Mouse (Mus musculus): ENCODE data around the gene Klhl22.

Klhl22 gene

DNA sequence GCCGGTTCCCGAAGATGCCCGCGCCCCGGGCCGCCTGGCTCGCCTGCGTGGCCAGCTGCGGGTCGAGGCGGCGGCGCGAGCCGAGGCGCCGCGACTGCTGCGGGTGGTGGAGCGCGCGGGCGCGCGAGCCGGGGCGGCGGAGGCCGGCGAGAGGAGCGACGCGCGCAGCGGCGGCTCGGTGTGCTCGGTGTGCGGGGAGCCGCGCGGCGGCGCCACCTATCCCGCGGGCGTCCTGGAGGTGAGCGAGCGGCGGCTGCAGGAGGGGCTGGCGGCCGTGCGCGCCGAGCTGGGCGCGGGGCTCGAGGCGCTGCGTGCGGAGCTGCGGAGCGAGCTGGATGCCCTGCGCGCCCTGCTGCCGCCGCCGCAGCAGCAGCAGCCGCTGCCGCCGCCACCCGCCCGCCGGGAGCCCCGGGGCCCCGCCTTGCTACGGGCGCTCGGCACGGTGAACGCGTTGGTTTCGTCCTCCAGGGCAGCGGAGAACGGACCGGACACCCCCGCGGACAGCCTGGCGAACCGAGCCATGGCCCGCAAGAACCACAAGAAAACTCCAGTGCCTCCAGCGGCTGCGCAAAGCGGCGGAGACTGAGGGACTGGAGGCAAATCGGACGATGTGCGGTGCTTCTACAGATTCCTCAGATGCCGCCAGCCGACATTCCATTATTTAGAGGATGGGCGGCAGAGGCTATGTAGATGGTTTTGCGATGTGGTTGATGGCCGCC is 74.4 kb downstream of the Klhl22 start:
- DNase-seq (ENCODE audit: low spot score) = peak; percentile 48

DNA sequence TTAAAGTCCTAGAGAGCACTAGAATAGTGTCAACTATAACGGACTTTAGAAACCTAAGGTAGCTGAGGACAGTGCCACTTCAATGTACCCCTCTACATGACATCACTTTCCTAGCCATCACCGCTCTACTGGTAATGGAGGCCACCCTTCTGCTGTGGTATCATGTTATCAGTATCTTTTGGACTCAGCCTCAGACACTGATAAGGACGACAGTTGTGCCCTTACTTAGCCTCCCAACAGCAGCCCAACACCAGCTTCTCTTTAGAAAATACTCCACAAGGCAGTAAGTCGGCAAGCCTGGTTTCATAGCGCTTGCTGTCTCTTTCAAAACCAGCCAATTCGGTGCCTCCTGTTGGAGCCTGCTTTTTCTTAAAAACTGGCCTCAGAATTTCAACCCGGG is 75.1 kb downstream of the Klhl22 start:
- DNase-seq (ENCODE audit: low spot score) = no peak

DNA sequence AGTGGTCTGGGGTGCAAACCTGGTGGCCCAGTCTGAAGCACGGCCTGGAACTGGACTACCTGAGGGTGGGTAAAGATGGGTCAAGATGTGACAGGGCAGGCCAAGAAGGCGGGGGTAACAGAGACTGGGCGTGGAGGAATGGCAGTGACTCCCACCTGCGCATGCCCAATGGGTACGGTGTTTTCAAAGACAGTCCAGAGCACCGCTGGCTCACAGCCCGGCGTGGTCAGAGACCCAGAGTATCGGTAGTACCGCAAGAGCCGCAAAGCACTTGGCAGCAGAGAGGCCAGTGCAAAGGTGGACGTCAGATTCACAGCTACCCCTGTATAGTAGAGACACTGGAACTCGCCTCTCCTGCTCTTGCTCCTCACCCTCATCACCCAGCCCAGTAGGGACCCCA is 76.1 kb downstream of the Klhl22 start:
- DNase-seq (ENCODE audit: low spot score) = no peak

GRCm38 (mm10) chr16:17838051-17838450 is 78.6 kb downstream of the Klhl22 start, which contains the start of gene Car15:
Gene Car15 (minus strand): TSS chr16:17838364.
- DNase-seq (ENCODE audit: low spot score) = no peak

DNA sequence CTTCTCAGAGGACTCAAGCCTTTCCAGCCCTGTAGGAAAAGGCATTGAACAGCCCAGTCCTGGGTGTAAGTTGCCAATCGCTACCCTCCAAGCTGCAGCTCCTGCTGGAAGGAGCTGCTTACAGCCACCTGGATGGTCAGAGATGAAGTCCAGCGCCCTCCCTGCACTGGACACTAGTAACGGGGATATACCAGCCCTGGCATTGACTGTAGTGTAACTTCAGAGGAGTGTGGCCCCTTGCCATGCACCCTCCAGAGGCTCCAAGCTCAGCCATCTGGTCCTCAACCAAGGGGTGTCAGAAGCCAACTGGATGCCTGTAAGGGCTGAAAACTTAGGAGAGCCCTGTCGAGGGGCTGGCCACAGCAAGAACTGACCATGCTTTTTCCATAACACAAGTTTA is 80.6 kb downstream of the Klhl22 start:
- no peak for DNase-seq (ENCODE audit: low spot score)

- no peak for DNase-seq (ENCODE audit: low spot score)
These were observed 83.0 kb downstream of the Klhl22 start for GRCm38 (mm10) chr16:17842437-17842836.
